Comparison of ENCODE assay signal across 22 mouse cellular contexts in genomic region chr2:140985670-140986372, GRCm38 (mm10).
DNase-seq lines count a peak whose midpoint lies in the region; ATAC-seq and TF ChIP-seq lines count a peak whose summit lies in the region.
"Had no signal": no experiment of that assay in that cellular context is flagged by ENCODE, and none has a peak within 500 bp of the region (broad histone marks: within the 10 kb centered on the region; RNA-seq: fewer than 3 reads in every experiment).

No protein-coding gene starts in this region.

- H3K4me2 ChIP-seq in intestine, embryonic 15.5 days (replicated peaks) = no peak overlapping the region
- H3K4me2 ChIP-seq in intestine, postnatal 0 days (replicated peaks; ENCODE audit: low read depth) = no peak overlapping the region
- H3K4me2 ChIP-seq: embryonic facial prominence, embryonic 13.5 days; embryonic facial prominence, embryonic 15.5 days; forebrain, embryonic 12.5 days had no signal

- no peaks in the 10 kb centered on the region for H3K4me1 ChIP-seq in intestine, embryonic 15.5 days (replicated peaks)
- no peaks in the 10 kb centered on the region for H3K4me1 ChIP-seq in intestine, postnatal 0 days (replicated peaks; ENCODE audit: control insufficient read depth, insufficient read depth, low read length)
- H3K4me1 ChIP-seq: embryonic facial prominence, embryonic 13.5 days; embryonic facial prominence, embryonic 15.5 days; forebrain, embryonic 10.5 days; forebrain, embryonic 12.5 days had no signal

- H3K36me3 ChIP-seq in intestine, embryonic 15.5 days = no peaks in the 10 kb centered on the region
- no peaks in the 10 kb centered on the region for H3K36me3 ChIP-seq in intestine, postnatal 0 days (ENCODE audit: control insufficient read depth, insufficient read depth)
- H3K36me3 ChIP-seq: embryonic facial prominence, embryonic 13.5 days; embryonic facial prominence, embryonic 15.5 days; forebrain, embryonic 10.5 days; forebrain, embryonic 12.5 days had no signal

- TF ChIP-seq CTCF in intestine, postnatal 0 days (IDR thresholded peaks at IDR 0.05; ENCODE audit: low read depth) = no peak

- WGBS in intestine, embryonic 15.5 days = 66% methylated on average over 3 of the region's 3 CpGs
- WGBS in intestine, postnatal 0 days = 43% methylated on average over 3 of the region's 3 CpGs

- peak; percentile 7 for DNase-seq in yolk sac, embryonic 10.5 days (ENCODE audit: low spot score)
- DNase-seq in frontal cortex, postnatal 25 days (ENCODE audit: low spot score in 2 of 2) = no peak
- DNase-seq in cerebellum, adult 11-12 months = no peak
- no peak for DNase-seq in T-cell, adult 2 months (ENCODE audit: low spot score)
- DNase-seq: adrenal gland, adult 8-10 months; adrenal gland, postnatal 14 days; adrenal gland, postnatal 36 days; cerebellum, adult 18-20 months; cerebellum, adult 9-10 months; cerebellum, postnatal 10 days; cerebellum, postnatal 25 days; embryo, embryonic 11 days had no signal

- peak; percentile 95 for ATAC-seq in intestine, embryonic 15.5 days
- peak; percentile 63 for ATAC-seq in intestine, postnatal 0 days
- ATAC-seq: activated CD4-positive, CD25-positive, alpha-beta regulatory T cell, adult 4 months; forebrain, embryonic 14.5 days; forebrain, embryonic 16.5 days had no signal

- H3K27ac ChIP-seq in intestine, embryonic 15.5 days = no peak overlapping the region
- H3K27ac ChIP-seq in intestine, postnatal 0 days (ENCODE audit: low read depth, low read length) = no peak overlapping the region
- H3K27ac ChIP-seq: embryonic facial prominence, embryonic 13.5 days; embryonic facial prominence, embryonic 15.5 days; forebrain, embryonic 10.5 days; forebrain, embryonic 12.5 days had no signal

- no peak overlapping the region for H3K9ac ChIP-seq in intestine, embryonic 15.5 days
- no peak overlapping the region for H3K9ac ChIP-seq in intestine, postnatal 0 days (ENCODE audit: low read depth, low read length)
- H3K9ac ChIP-seq: embryonic facial prominence, embryonic 13.5 days; embryonic facial prominence, embryonic 15.5 days; forebrain, embryonic 12.5 days had no signal

- H3K9me3 ChIP-seq in intestine, embryonic 15.5 days = no peaks in the 10 kb centered on the region
- H3K9me3 ChIP-seq in intestine, postnatal 0 days (ENCODE audit: control insufficient read depth) = no peaks in the 10 kb centered on the region
- H3K9me3 ChIP-seq: embryonic facial prominence, embryonic 13.5 days; embryonic facial prominence, embryonic 15.5 days; forebrain, embryonic 10.5 days; forebrain, embryonic 12.5 days had no signal

- no peak overlapping the region for H3K4me3 ChIP-seq in intestine, embryonic 15.5 days (replicated peaks)
- H3K4me3 ChIP-seq in intestine, postnatal 0 days (ENCODE audit: low read depth, low read length) = no peak overlapping the region
- H3K4me3 ChIP-seq: embryonic facial prominence, embryonic 13.5 days; embryonic facial prominence, embryonic 15.5 days; erythroblast, embryonic 14.5 days; forebrain, embryonic 10.5 days; forebrain, embryonic 12.5 days had no signal

- no peaks in the 10 kb centered on the region for H3K27me3 ChIP-seq in intestine, embryonic 15.5 days (replicated peaks)
- no peaks in the 10 kb centered on the region for H3K27me3 ChIP-seq in intestine, postnatal 0 days (replicated peaks; ENCODE audit: control insufficient read depth, insufficient read depth, low read length)
- H3K27me3 ChIP-seq: embryonic facial prominence, embryonic 13.5 days; embryonic facial prominence, embryonic 15.5 days; forebrain, embryonic 12.5 days had no signal
